9 mouse cellular contexts compared by ENCODE assay signal in genomic region chrX:152918212-152918611, GRCm38 (mm10).
DNase-seq lines count a peak whose midpoint lies in the region; ATAC-seq and TF ChIP-seq lines count a peak whose summit lies in the region.
"Had no signal": no experiment of that assay in that cellular context is flagged by ENCODE, and none has a peak within 500 bp of the region (broad histone marks: within the 10 kb centered on the region; RNA-seq: fewer than 3 reads in every experiment).

No protein-coding gene starts in this region.

- no peak overlapping the region for H3K27ac ChIP-seq in kidney, embryonic 16.5 days (ENCODE audit: low read length)
- H3K27ac ChIP-seq in limb, embryonic 14.5 days (replicated peaks; ENCODE audit: low read depth, low read length): no peak overlapping the region
- H3K27ac ChIP-seq: embryonic facial prominence, embryonic 12.5 days had no signal

- H3K9ac ChIP-seq in kidney, embryonic 16.5 days (replicated peaks; ENCODE audit: low read length): no peak overlapping the region
- no peak overlapping the region for H3K9ac ChIP-seq in limb, embryonic 14.5 days (ENCODE audit: low read depth, low read length, severe bottlenecking)
- H3K9ac ChIP-seq: embryonic facial prominence, embryonic 12.5 days had no signal

- WGBS in kidney, embryonic 16.5 days: 50% methylated on average over 1 of the region's 1 CpGs
- WGBS in limb, embryonic 14.5 days: 46% methylated on average over 1 of the region's 1 CpGs

- H3K4me3 ChIP-seq in kidney, embryonic 16.5 days (ENCODE audit: low read length): no peak overlapping the region
- no peak overlapping the region for H3K4me3 ChIP-seq in limb, embryonic 14.5 days (replicated peaks; ENCODE audit: low read length)
- H3K4me3 ChIP-seq: embryonic facial prominence, embryonic 12.5 days had no signal

- no peaks in the 10 kb centered on the region for H3K36me3 ChIP-seq in kidney, embryonic 16.5 days (ENCODE audit: insufficient read depth, low read length)
- H3K36me3 ChIP-seq in limb, embryonic 14.5 days (ENCODE audit: control insufficient read depth, insufficient read depth, low read length): no peaks in the 10 kb centered on the region
- H3K36me3 ChIP-seq: embryonic facial prominence, embryonic 12.5 days had no signal

- DNase-seq in kidney, adult 18-20 months: peak; percentile 74
- DNase-seq in c-Kit-positive CD71-positive TER-119-positive erythroid progenitor cells, embryonic 14.5 days (ENCODE audit: low spot score): peak; percentile 11
- DNase-seq in kidney, adult 9 months: peak; percentile 60
- peak; percentile 9 for DNase-seq in limb, embryonic 14.5 days (ENCODE audit: low spot score)
- DNase-seq in ovary, postnatal 36 days (ENCODE audit: low spot score): peak; percentile 67
- DNase-seq in thymus, postnatal 14 days: peak; percentile 43

- H3K4me2 ChIP-seq in kidney, embryonic 16.5 days (replicated peaks; ENCODE audit: low read depth, low read length): no peak overlapping the region
- H3K4me2 ChIP-seq in limb, embryonic 14.5 days (replicated peaks; ENCODE audit: low read depth, low read length, severe bottlenecking): no peak overlapping the region
- H3K4me2 ChIP-seq: embryonic facial prominence, embryonic 12.5 days had no signal

- H3K4me1 ChIP-seq in kidney, embryonic 16.5 days (ENCODE audit: insufficient read depth, low read length): no peaks in the 10 kb centered on the region
- H3K4me1 ChIP-seq in limb, embryonic 14.5 days (ENCODE audit: control insufficient read depth, insufficient read depth, low read length): no peaks in the 10 kb centered on the region
- H3K4me1 ChIP-seq: embryonic facial prominence, embryonic 12.5 days had no signal

- H3K27me3 ChIP-seq in kidney, embryonic 16.5 days (ENCODE audit: insufficient read depth, low read length): no peaks in the 10 kb centered on the region
- H3K27me3 ChIP-seq in limb, embryonic 14.5 days (ENCODE audit: control insufficient read depth, insufficient read depth, low read length): no peaks in the 10 kb centered on the region
- H3K27me3 ChIP-seq: embryonic facial prominence, embryonic 12.5 days had no signal

- H3K9me3 ChIP-seq in kidney, embryonic 16.5 days (ENCODE audit: low read length): no peaks in the 10 kb centered on the region
- H3K9me3 ChIP-seq in limb, embryonic 14.5 days (ENCODE audit: control insufficient read depth, low read length): no peaks in the 10 kb centered on the region
- H3K9me3 ChIP-seq: embryonic facial prominence, embryonic 12.5 days had no signal

- ATAC-seq in kidney, embryonic 16.5 days (ENCODE audit: low FRiP score, low TSS enrichment): no peak
- ATAC-seq in frontal cortex, adult (ENCODE audit: low TSS enrichment): peak; percentile 93
- no peak for ATAC-seq in limb, embryonic 14.5 days (ENCODE audit: low FRiP score, low read depth)

- TF ChIP-seq POLR2A in limb, embryonic 14.5 days (IDR thresholded peaks at IDR 0.05; ENCODE audit: borderline replicate concordance, extremely low read depth, insufficient read depth, insufficient read length): no peak

Comparison
In these comparisons a context has a peak if more than half of its experiments do, and no peak if none do; other contexts are left out.
1. DNase-seq: peak in every context shown above with its lines; median percentile 74 in kidney, adult 18-20 months; 67 in ovary, postnatal 36 days; 60 in kidney, adult 9 months; 43 in thymus, postnatal 14 days; 11 in c-Kit-positive CD71-positive TER-119-positive erythroid progenitor cells, embryonic 14.5 days; 9 in limb, embryonic 14.5 days.